Mouse (Mus musculus) intestine, embryonic 14.5 days (tissue): Measurements from ENCODE around the gene Arnt. TPM values are rescaled to one million over a fixed set of nuclear protein-coding genes. Genes with fewer than 3 reads are reported as not detected.

Experiments
- ATAC-seq: fragments of 200-750 bp; cut with Nextera tagmentation; replicated peaks from 2 replicates; pipeline ENCODE4 v1.8.0; 2017; ENCODE audit warnings: low read depth, moderate number of reproducible peaks, moderate TSS enrichment, moderate library complexity; ENCODE audit not compliant: low FRiP score, low TSS enrichment
- DNase-seq: peaks from one replicate; pipeline ENCODE4 v3.0.0-alpha.2; 2018; ENCODE audit warnings: low spot score
- H3K27ac ChIP-seq: fragments of 300-500 bp; sonication (generic); 2 replicates; pipeline ENCODE4 v1.5.1; 2014; ENCODE audit warnings: low read depth, mild to moderate bottlenecking, control low read depth
- H3K27me3 ChIP-seq: fragments of 300-500 bp; sonication (generic); replicated peaks from 2 replicates; pipeline ENCODE4 v1.6.1; 2014; ENCODE audit warnings: low read length, control low read depth; ENCODE audit not compliant: control insufficient read depth, insufficient read depth
- H3K36me3 ChIP-seq: fragments of 300-500 bp; sonication (generic); 2 replicates; pipeline ENCODE4 v1.6.1; 2014; ENCODE audit warnings: low read length, control low read depth; ENCODE audit not compliant: control insufficient read depth, insufficient read depth
- H3K4me1 ChIP-seq: fragments of 300-500 bp; sonication (generic); replicated peaks from 2 replicates; pipeline ENCODE4 v1.6.1; 2014; ENCODE audit warnings: low read length, control low read depth, mixed read lengths; ENCODE audit not compliant: control insufficient read depth, insufficient read depth
- H3K4me2 ChIP-seq: fragments of 300-500 bp; sonication (generic); 2 replicates; pipeline ENCODE4 v1.6.1; 2014; ENCODE audit warnings: low read length
- H3K4me3 ChIP-seq: fragments of 300-500 bp; sonication (generic); 2 replicates; pipeline ENCODE4 v1.5.1; 2014; ENCODE audit warnings: low read depth, low read length, control low read depth, mixed read lengths
- H3K9ac ChIP-seq: fragments of 300-500 bp; sonication (generic); 2 replicates; pipeline ENCODE4 v1.6.1; 2014; ENCODE audit warnings: mild to moderate bottlenecking, low read length
- H3K9me3 ChIP-seq: fragments of 300-500 bp; sonication (generic); 2 replicates; pipeline ENCODE4 v1.6.1; 2016; ENCODE audit warnings: low read length, control low read depth; ENCODE audit not compliant: control insufficient read depth
- WGBS: fragments of 180-500 bp; shearing (Covaris S2); extraction: QIAGEN DNeasy Blood & Tissue Kit; methylation state at CpG from one replicate; pipeline ENCODE4 v1.1.7; 2014; 5-methylcytosine and 5-hydroxymethylcytosine counted together
- polyA plus RNA-seq: library from polyadenylated mRNA; unstranded; fragments of >200 nt; fragmentation: Nextera tagmentation; extraction: Ambion mirVana; gene quantifications from 2 replicates; pipeline ENCODE4 v1.2.1, GENCODE M21; 2014

Gene Arnt
- polyA plus RNA-seq, 1 experiment from 2014 or later: 31.0 TPM

DNA sequence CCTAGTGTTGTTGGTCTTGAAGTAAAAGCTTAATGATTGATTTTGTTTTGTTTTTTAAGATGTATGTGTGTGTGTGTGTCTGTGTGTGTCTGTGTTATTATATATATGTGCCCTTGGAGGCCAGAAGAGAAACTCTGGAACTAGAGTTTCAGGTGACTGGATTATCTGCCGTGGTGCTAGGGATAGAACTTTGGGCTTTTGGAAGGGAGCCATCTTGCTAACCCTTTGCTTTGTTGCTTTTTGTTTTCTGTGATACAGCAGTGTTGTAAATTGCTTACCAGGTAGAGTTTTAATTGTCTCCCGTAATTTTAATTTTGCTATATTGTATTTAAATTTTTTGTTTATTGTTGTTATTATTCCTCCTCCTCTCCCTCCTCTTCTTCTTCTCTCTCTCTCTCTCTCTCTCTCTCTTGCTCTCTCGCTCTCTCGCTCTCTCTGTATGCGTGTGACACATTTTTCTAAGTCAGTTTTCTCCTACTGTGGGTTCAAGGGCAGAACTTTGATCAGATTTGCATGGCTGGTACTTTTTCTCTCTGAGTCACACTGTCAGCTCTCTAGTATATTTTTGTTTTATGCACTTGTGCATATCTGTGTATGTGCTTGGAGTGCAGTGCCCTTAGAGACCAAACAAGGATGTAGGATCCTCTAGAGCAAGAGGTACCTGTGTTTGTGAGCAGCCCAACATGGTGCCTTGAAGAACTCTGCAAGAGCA lies 8.4 kb downstream of the Arnt start:
- H3K4me2 ChIP-seq: no peak overlapping the region
- no peaks in the 10 kb centered on the region for H3K27me3 ChIP-seq
- no peak for ATAC-seq
- no peak overlapping the region for H3K9ac ChIP-seq
- H3K4me3 ChIP-seq: no peak overlapping the region
- peaks cover 20% of the 10 kb centered on the region for H3K36me3 ChIP-seq
- H3K4me1 ChIP-seq: no peaks in the 10 kb centered on the region
- no peaks in the 10 kb centered on the region for H3K9me3 ChIP-seq
- WGBS: 94% methylated on average over 5 of the region's 5 CpGs
- no peak for DNase-seq
- H3K27ac ChIP-seq: no peak overlapping the region

DNA sequence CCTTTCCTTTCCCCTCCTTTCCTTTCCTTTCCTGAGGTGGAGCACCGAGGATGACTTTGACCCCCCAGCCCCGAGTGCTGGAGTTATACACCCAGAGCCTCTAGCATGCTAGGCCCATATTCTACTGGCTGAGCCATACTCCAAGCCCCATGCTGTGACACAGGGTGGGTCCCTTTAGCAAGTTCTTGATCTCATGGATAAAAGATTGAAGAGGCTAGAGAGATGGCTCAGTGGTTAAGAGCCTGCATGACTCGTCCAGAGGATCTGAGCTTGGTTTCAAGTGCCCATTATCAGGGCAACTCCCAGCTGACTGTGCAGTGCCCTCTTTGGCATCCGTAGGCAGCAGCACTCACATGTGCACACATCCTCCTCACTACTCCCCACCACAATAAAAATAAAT lies 11.1 kb downstream of the Arnt start:
- Histone ChIP-seq H3K9ac (no peak overlapping the region), H3K4me3 (no peak overlapping the region), H3K4me2 (no peak overlapping the region), H3K27ac (no peak overlapping the region), H3K4me1 (no peaks in the 10 kb centered on the region), H3K27me3 (no peaks in the 10 kb centered on the region), H3K9me3 (no peaks in the 10 kb centered on the region), H3K36me3 (peaks cover 14% of the 10 kb centered on the region)
- 87% methylated on average over 4 of the region's 4 CpGs for WGBS
- DNase-seq: no peak
- ATAC-seq: no peak

DNA sequence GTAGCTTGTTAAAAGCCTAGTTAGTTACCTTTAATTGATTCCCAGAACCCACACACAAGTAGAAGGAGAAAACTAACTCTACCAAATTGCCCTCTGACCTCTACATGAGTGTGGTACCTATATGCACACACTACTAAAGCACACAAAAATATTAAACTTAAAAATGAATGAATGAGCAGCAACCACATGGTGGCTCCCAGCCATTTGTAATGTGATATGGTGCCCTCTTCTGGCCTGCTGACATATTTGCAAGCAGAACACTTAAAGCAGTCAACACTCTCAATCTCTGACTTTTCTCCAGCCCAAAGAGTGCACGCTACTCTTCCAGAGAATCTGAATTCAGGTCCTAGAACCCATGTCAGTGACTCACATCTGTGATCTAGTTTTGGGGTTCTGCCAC lies 16.2 kb downstream of the Arnt start:
- Histone ChIP-seq H3K9ac (no peak overlapping the region), H3K4me1 (no peaks in the 10 kb centered on the region), H3K36me3 (peaks cover 51% of the 10 kb centered on the region), H3K9me3 (no peaks in the 10 kb centered on the region), H3K27me3 (no peaks in the 10 kb centered on the region), H3K27ac (no peak overlapping the region), H3K4me2 (no peak overlapping the region), H3K4me3 (no peak overlapping the region)
- ATAC-seq: 0 out of 2 replicates have a peak, but pooled peaks have one; percentile 43
- 52% methylated on average over 1 of the region's 1 CpGs for WGBS
- DNase-seq: peak; percentile 70

DNA sequence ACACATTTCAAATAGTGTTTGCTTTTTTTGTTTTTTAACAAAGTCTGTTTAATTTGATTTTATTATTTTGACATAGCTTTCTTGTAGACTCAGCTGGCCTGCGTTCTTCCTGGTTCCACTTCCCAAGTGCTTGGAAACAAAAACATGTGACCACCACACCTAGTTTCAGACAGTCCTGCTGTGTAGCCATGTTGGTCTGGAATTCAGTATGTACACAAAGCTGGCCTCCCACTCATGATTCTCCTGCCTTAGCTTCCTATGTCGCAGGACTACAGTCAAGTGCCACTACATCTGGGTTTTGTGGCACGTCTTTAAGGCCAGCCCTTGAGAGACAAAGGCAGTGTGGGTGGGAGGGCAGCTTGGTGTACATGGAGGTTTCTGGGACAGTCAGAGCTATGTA lies 16.7 kb downstream of the Arnt start:
- Histone ChIP-seq H3K4me2 (no peak overlapping the region), H3K36me3 (peaks cover 51% of the 10 kb centered on the region), H3K27me3 (no peaks in the 10 kb centered on the region), H3K4me1 (no peaks in the 10 kb centered on the region), H3K9ac (no peak overlapping the region), H3K27ac (no peak overlapping the region), H3K4me3 (no peak overlapping the region), H3K9me3 (no peaks in the 10 kb centered on the region)
- no peak for DNase-seq
- 98% methylated on average over 3 of the region's 3 CpGs for WGBS
- ATAC-seq: no peak

DNA sequence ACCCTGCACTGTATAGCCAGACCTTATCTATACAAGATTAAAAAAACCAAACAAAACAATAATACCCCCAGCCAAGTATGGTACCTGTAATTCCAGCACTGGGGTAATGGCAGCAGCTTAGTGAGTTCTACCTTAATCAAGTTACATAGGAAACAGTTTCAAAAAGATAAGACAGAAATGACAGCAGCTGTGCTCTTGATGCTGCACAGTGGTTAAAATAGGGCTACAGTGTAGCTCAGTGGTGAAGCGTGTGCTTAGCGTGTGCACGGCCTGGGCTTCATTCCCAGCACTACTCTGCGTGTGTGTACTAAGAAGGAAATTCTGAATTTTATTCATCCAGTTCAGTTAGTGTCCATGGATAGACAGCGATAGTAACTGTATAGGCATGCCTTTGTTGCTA lies 22.2 kb downstream of the Arnt start:
- no peak overlapping the region for H3K4me3 ChIP-seq
- DNase-seq (no peak), ATAC-seq (no peak)
- no peak overlapping the region for H3K4me2 ChIP-seq
- no peak overlapping the region for H3K27ac ChIP-seq
- H3K9ac ChIP-seq: no peak overlapping the region
- H3K27me3 ChIP-seq: no peaks in the 10 kb centered on the region
- no peaks in the 10 kb centered on the region for H3K4me1 ChIP-seq
- H3K9me3 ChIP-seq: no peaks in the 10 kb centered on the region
- 96% methylated on average over 5 of the region's 5 CpGs for WGBS
- H3K36me3 ChIP-seq: peaks cover 56% of the 10 kb centered on the region

DNA sequence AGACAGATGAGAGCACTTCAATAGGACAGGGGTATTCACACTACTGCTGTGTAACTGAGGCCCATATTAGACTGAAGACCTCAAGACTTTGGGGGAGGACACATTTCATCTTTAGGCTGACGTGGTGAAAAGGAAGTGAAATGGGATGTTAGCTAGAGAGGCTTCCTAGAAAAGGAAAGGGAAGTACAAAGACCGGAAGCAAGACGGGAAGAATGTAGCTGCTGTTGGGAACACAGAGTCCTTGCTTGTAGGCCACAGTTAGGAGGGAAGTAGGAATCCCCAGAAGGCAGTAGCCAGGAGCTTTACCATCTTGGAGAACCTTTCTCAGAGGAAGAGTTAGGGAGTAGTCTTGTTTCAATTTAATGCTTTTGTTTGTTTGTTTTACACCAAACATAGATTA lies 23.6 kb downstream of the Arnt start:
- no peak for DNase-seq
- WGBS: 84% methylated on average over 3 of the region's 3 CpGs
- Histone ChIP-seq H3K9me3 (no peaks in the 10 kb centered on the region), H3K27ac (no peak overlapping the region), H3K27me3 (no peaks in the 10 kb centered on the region), H3K4me2 (no peak overlapping the region), H3K36me3 (peaks cover 55% of the 10 kb centered on the region), H3K4me1 (no peaks in the 10 kb centered on the region), H3K9ac (no peak overlapping the region), H3K4me3 (no peak overlapping the region)
- ATAC-seq: no peak

DNA sequence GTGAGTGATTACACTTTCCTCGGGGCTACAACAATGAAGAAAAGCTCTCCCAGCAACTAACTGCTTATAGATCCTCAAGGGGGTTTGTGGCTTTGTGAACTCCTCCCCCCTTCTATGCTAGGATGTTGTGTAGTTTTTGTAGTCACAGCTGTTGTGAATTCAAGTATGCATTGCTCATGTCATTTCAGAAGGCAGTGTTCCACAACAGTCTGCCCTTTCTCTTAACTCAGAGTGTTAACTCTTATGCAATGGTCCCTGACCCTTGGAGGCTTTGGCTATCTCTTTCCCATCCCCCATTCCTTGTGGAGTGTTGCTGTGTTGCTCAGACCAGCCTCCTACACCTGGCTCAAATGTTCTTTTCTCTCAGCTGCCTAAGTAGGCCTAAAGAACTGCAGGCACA lies 25.2 kb downstream of the Arnt start:
- 68% methylated on average over 1 of the region's 1 CpGs for WGBS
- Histone ChIP-seq H3K27ac (no peak overlapping the region), H3K27me3 (no peaks in the 10 kb centered on the region), H3K4me2 (no peak overlapping the region), H3K9ac (no peak overlapping the region), H3K9me3 (no peaks in the 10 kb centered on the region), H3K4me1 (0 out of 2 replicates have a peak, but pooled peaks cover 2% of the 10 kb centered on the region), H3K4me3 (no peak overlapping the region), H3K36me3 (peaks cover 47% of the 10 kb centered on the region)
- DNase-seq (no peak), ATAC-seq (no peak)

DNA sequence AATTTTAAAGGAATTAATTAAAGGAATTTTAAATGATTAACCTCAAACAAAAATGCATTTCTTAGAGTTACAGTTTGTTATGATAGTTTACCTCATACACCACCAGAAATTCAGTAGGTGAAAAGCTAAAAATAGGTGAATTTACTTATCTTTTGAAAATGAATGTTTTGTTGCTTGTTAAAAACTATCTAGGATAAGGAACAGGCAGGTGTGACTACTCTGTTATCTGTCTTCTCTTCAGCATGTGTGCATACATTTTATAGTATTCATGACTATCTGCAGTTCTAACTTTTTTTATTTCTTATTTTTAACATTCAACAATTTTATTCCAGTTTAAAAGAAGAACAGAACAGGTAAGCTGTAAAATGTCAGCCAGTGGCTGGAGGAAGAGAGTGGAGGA lies 29.7 kb downstream of the Arnt start:
- H3K27me3 ChIP-seq: no peaks in the 10 kb centered on the region
- ATAC-seq: no peak
- H3K4me2 ChIP-seq: no peak overlapping the region
- no peak for DNase-seq
- H3K36me3 ChIP-seq: peaks cover 63% of the 10 kb centered on the region
- 0 out of 2 replicates have a peak, but pooled peaks cover 3% of the 10 kb centered on the region for H3K4me1 ChIP-seq
- H3K9me3 ChIP-seq: no peaks in the 10 kb centered on the region
- no peak overlapping the region for H3K4me3 ChIP-seq
- H3K9ac ChIP-seq: no peak overlapping the region
- no peak overlapping the region for H3K27ac ChIP-seq

DNA sequence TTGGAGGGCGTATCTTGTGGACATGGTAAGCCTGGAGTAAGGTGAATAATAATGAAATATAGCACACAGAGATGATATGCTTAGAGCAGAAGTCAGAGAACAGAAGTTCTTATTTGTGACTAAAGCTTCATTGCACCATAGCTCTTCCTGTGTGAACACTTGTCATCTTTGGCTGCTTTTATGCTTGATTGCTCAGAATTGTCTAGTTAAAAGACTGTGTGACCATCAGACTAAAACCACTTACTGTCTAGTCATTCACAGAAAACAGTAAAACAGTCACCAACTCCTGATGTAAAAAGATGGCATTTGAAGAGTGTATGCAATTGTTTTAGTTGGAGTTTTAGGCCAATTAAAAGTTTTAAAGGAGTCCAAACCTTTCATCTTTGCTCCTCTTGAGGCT lies 44.8 kb downstream of the Arnt start:
- DNase-seq: no peak
- Histone ChIP-seq H3K4me1 (no peaks in the 10 kb centered on the region), H3K4me2 (no peak overlapping the region), H3K9me3 (no peaks in the 10 kb centered on the region), H3K27ac (no peak overlapping the region), H3K4me3 (no peak overlapping the region), H3K27me3 (no peaks in the 10 kb centered on the region), H3K9ac (no peak overlapping the region), H3K36me3 (peaks cover 84% of the 10 kb centered on the region)
- no peak for ATAC-seq
- 92% methylated on average over 1 of the region's 1 CpGs for WGBS
